Mouse (Mus musculus) E14TG2a.4 (cell line): ENCODE measurements around the gene Rptor.

Experiments
- CTCF ChIP-seq: conservative IDR thresholded peaks from 2 replicates; pipeline ENCODE4 v1.5.1; 2014; ENCODE audit warnings: low read length
- NANOG ChIP-seq: IDR thresholded peaks from 2 replicates; pipeline ENCODE4 v1.6.1; 2014; ENCODE audit warnings: borderline replicate concordance, low read length, mixed read lengths
- POU5F1 ChIP-seq: IDR thresholded peaks from 2 replicates; pipeline ENCODE4 v1.6.1; 2014; ENCODE audit warnings: low read length, borderline replicate concordance

DNA sequence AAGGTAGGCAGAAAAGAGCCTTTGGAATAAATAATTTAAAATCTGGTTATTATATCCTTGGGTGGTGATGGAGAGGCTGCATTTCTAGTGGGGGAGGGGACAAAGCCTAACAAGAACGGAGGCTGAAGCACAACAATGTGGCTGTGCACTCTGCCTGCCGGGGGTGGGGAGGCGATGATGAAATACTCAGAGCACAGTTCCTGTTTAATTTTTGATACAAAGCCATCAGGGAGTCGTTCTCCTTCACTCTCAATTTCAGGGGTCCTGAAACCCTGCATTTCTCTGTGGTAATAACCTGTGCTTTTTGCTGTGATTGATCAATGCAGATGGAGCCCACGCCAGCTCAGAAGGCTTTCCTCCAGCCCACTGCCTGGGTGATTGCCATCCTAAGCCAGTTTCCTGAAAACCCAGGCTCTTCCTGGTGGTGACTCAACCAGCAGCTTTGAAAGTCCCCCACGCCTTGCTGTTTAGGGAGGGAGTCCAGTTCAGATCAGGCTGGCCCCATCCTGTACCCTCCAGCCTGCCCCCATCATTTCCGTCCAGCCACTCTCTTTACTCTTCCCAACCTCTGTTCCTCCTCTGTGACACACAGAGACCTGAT, 204.8 kb downstream of the Rptor start:
- no peak for TF ChIP-seq CTCF
- TF ChIP-seq NANOG = no peak
- TF ChIP-seq POU5F1 = no peak
